Mouse (Mus musculus): Measurements from ENCODE around the gene Cyth1.

GRCm38 (mm10) chr11:118196824-118197388 lies 51.5 kb downstream of the Cyth1 start:
- TF ChIP-seq POLR2A (IDR thresholded peaks at IDR 0.05; ENCODE audit: insufficient read length, low read depth) (no peak), E2F4 (IDR thresholded peaks at IDR 0.05; ENCODE audit: insufficient read depth) (no peak), MAX (IDR thresholded peaks at IDR 0.05; ENCODE audit: low read depth) (no peak), TCF12 (IDR thresholded peaks at IDR 0.05; ENCODE audit: insufficient read depth, poor library complexity, severe bottlenecking) (no peak), TCF3 (IDR thresholded peaks at IDR 0.05; ENCODE audit: insufficient read length, low read depth) (no peak), MYOG (IDR thresholded peaks at IDR 0.05; ENCODE audit: control insufficient read depth in 1 of 3, insufficient read depth in 1 of 3, insufficient read length in 2 of 3, low read depth in 2 of 3) (no peak), MYOD1 (IDR thresholded peaks at IDR 0.05; ENCODE audit: control insufficient read depth in 1 of 3, insufficient read length in 2 of 3, low read depth in 2 of 3) (no peak), USF1 (IDR thresholded peaks at IDR 0.05; ENCODE audit: low read depth) (no peak), CEBPB (IDR thresholded peaks at IDR 0.05; ENCODE audit: insufficient read depth, poor library complexity, severe bottlenecking) (no peak), REST (IDR thresholded peaks at IDR 0.05; ENCODE audit: insufficient read depth, insufficient read length) (no peak), POLR2AphosphoS2 (IDR thresholded peaks at IDR 0.05; ENCODE audit: insufficient read length, low read depth) (no peak)

Data from myocyte (in vitro differentiated cells).